Mouse (Mus musculus) gastrocnemius, postnatal 25 days (tissue): ENCODE data around the gene Akt1s1. TPM values are rescaled to one million over a fixed set of nuclear protein-coding genes. Genes with fewer than 3 reads are reported as not detected.

ENCODE experiments used
- DNase-seq: peaks from one replicate; pipeline ENCODE4 v3.0.0; 2022
- long read RNA-seq, 2 experiments: library from polyadenylated mRNA; stranded (forward); transcript quantifications; one replicate each; pipeline ENCODE4 v2.0.0; 2021
- total RNA-seq, 2 experiments: library from RNA; stranded (reverse); gene quantifications; 1 replicate in 1 of 2; 2 replicates in 1 of 2; pipeline ENCODE4 v1.2.3; 2021

Akt1s1 gene
- 100 to 1,000 TPM; 103 to 113 TPM for total RNA-seq
- long read RNA-seq, experiment 1, transcript Akt1s1-203 (5 exons, 1,160 nt) = minor isoform, 10 of 70 reads
- long read RNA-seq, experiment 1, transcript Akt1s1-204 (5 exons, 1,812 nt) = major isoform, 37 of 70 reads
- long read RNA-seq, experiment 1, partial matches to known transcripts = 9 of 70 reads
- long read RNA-seq, experiment 1, other reads (novel, unspliced or antisense) = 13 of 70 reads
- long read RNA-seq, experiment 2, transcript Akt1s1-203 (5 exons, 1,160 nt) = minor isoform, 14 of 71 reads
- long read RNA-seq, experiment 2, transcript Akt1s1-204 (5 exons, 1,812 nt) = major isoform, 35 of 71 reads
- long read RNA-seq, experiment 2, partial matches to known transcripts = 10 of 71 reads
- long read RNA-seq, experiment 2, other reads (novel, unspliced or antisense) = 12 of 71 reads

GRCm38 (mm10) chr7:44848561-44849415, at the start of gene Akt1s1, which contains the start of gene Tbc1d17:
TSS of gene Akt1s1 (plus strand) at chr7:44848991.
TSS of gene Tbc1d17 (minus strand) at chr7:44849079.
- peak; percentile 100 for DNase-seq

DNA sequence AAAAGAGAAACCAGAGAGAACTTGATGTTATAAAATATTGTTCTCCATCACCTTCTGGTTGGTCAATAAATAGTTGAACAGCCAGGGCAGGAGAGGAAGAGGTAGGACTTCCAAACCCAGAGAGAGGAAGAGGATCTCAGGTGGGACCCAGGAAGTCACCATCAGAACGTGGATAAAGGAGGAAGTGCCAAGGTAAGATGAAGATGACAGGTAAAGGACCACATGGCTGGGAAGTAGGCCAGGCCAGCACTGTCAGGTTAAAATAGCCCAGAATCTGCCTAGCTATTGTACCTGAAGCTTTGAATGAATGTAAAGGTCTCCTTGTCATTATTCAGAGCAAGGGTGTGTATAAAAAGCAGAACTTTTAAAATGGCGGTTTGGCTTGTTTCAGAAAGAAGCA, 39.9 kb upstream of the Akt1s1 start:
- no peak for DNase-seq

DNA sequence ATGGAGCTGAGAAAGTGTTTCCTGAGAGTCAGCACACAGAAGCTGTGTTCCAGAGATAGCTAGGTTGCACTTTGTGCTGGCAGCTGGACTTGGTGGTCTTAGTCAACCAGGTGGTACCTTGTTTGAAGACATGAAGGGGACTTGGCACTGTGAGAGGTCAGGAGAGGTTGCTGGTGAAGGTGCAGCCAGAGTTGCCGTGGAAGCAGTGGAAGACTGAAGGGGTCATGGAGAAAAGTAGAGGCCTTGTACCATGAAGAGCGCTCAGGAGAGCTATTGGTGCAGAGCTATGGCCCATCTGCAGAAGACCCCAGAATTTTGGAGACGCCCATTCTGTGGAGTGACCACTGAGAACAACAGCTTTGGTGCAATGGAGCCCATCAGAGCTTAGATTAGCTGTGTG, 39.3 kb upstream of the Akt1s1 start:
- DNase-seq = no peak

GRCm38 (mm10) chr7:44810365-44810764, 38.4 kb upstream of the Akt1s1 start:
- DNase-seq = no peak

DNA sequence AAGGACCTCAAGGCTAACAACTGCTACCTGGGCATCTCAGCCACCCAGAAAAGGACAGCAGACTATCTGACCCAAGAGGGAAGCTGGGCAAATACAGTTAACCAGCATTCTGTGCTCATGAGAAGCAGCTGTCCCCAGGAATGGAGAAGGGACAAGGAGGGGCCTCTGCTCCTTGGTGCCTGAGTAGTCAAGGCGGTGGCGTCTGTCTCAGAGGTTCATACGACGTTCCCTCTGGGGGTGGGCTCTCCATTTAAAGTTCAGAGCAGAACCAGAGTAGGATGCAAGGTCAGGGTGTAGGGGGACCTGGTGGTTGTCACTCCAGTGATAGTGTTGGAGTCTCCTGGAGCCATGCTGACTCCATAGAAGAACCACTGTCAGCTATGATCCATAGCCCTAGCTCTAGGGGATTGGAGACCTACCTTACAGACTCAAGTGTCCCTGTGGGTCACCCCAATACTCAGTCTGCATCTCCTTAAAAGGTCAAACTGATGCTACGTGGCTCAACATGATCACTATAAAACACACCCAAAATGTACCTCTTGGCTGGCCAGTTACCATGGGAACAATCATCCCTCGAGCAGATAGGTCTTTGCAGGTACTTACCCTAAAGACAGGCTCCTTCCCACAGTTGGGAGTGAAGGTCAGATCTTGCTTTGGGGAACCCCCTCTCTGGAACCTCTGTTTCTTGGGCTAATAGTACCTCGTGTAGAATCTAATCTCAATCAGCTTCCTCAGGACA, 37.8 kb upstream of the Akt1s1 start:
- no peak for DNase-seq

DNA sequence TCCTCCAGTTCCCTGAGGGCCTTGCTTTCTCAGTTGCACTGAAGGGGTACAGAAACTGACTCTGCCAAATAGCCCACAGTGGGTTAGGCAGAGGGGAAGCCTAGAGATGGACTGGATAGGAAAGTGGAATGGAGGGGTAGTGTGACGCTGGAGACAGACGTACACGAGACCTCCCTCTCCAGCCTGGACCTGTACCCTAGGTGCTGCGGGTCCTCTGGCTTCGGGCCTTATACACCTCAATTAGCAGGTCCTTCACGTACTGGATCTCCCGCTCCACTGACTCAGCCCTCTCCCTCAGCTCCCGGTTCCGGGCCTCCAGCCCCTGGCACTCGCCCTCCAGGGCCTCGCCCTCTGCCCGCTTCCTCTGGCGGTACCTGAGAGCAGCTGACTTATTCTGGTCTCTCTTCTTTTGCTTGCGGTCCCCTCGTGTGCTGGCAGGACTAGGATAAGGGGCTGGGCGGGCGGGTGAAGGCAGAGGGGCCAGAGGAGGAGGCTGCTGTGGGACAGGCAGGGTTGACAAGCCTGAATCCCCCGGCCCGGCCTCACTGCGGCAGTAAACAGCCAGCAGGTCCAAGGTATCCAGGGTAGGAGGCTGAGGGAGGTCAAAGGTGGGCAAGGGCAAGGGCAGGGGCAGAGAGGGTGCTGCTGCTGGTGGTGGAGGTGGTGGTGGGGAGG, 36.0 kb upstream of the Akt1s1 start:
- no peak for DNase-seq

DNA sequence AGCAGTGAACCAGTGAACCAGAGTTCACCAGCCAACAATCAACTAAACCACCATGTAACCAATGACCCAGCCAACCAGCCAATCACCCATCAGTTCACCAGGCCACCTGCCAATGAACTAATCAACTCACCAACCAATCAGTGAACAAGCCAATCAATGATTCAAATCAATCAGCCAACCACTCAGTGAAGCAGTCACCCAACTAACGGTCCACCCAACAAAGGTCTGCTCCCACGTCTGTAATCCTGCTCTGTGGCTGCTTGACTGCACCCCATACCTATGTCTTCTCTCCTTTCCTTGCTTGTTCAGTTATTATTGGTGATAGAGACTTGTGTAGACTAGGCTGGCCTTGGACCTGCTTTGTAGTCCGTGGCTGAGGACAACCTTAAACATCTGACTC, 34.8 kb upstream of the Akt1s1 start:
- no peak for DNase-seq

- DNase-seq = no peak
Measured at GRCm38 (mm10) chr7:44814423-44814822, 34.4 kb upstream of the Akt1s1 start.

GRCm38 (mm10) chr7:44814952-44815553, 33.7 kb upstream of the Akt1s1 start:
- DNase-seq = no peak

- DNase-seq = peak; percentile 98
Measured at GRCm38 (mm10) chr7:44815721-44816469, 32.9 kb upstream of the Akt1s1 start, which contains the start of the genes Nup62 and Il4i1. TSS of gene Nup62 (plus strand) at chr7:44816088. TSS of gene Il4i1 (plus strand) at chr7:44816387.

- no peak for DNase-seq
Measured at GRCm38 (mm10) chr7:44816470-44817021, 32.2 kb upstream of the Akt1s1 start, which contains the start of gene Atf5. TSS of gene Atf5 (minus strand) at chr7:44816658.

DNA sequence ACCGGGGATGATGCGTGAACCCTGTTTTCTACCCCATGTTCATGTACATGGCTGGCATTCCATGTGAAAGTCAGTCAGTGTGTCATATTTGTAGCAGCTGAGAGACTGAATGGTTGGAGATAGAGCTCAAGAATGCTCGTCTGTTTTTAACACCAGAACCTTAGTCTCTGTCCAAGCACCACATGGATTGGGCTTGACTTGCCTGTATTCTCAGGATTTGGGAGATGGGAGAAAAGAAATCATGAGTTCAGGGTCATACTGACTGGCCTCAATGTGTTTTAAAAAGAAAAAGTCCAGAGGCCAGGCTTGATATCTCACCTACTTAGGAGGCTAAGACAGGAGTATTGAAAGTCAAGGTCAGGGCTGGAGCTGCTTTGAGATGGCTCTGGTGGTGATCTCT, 31.4 kb upstream of the Akt1s1 start:
- DNase-seq = no peak

DNA sequence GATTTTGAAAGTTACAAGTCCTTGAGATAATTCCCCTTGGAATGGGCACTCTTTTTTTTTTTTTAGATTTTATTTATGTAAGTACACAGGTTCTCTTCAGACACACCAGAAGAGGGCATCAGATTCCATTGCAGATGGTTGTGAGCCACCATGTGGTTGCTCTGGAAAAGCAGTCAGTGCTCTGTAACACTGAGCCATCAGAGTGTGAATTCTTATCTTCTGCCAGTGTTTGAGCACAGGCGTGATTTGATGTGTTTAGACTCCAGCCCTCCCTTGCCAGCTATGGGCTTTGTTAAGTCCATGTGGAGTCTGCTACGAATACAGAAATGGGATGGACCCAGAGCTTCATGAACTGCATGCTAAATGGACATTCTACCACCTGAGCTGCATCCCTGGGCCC, 30.6 kb upstream of the Akt1s1 start:
- no peak for DNase-seq

DNA sequence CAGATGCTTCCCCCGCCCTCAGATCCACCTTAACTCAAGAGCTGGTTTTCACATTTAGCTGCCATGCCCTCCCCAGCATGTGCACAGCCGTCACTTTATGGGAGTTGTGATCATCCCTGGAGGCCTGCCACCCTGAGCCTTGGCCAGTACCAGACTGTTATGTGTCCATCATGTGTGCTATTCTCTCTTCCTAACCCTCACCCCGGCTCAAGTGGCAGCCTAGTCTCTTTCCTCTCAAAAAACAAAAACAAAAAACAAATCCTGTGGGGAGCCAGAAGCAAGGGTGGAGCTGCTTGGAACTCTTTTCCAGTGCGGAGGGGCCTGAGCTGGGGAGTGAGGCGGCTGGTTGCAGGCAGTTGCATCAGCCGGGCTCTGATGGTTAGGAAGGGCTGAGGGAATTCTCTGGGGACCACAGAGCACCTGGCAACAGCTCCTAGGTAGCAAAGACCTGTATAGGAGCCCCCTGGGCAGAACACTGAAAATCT, 30.0 kb upstream of the Akt1s1 start:
- DNase-seq = peak; percentile 67

DNA sequence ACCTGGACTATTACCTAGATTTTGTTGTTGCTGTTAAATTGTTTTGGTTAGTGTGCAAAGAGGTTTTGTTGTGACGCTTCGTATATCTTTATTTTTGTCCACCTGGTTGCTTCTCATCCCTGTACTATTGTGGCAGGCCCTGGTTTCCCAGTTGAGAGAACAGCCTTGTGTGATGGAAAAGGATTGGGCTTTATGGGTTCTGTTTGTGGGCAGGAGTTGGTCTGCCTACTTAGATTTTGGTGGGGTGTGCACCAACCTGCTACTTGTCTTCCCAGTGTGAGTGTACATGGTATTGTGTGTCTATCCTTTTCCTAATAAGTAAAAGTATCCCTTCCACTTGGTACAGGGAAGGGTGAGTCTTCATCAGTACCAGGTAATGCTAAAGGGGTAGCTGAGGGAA, 29.4 kb upstream of the Akt1s1 start:
- no peak for DNase-seq

- DNase-seq = no peak
Measured at GRCm38 (mm10) chr7:44819863-44820262, 28.9 kb upstream of the Akt1s1 start.

DNA sequence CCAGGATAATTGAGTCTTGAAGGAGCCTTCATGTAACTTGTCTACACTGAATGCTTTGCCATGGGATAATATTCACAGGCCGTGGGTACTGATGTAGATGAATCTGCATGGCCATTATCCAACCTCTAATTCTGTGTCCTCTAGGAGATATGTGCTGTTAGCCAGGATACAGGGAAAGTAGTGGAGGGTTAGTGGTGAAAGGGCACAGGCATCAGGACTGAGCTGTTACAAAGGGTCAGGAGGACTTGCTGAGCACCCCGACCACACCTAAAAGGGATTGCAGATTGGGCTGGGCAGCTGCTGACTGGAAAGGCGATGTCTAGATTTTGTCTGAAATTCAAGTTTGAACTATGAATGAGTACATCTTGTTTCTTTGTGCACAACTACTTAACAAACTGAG, 28.3 kb upstream of the Akt1s1 start:
- no peak for DNase-seq

- DNase-seq = no peak
Measured at GRCm38 (mm10) chr7:44821666-44822448, 26.9 kb upstream of the Akt1s1 start.

GRCm38 (mm10) chr7:44823409-44823808, 25.4 kb upstream of the Akt1s1 start:
- no peak for DNase-seq
